Mouse (Mus musculus) layer of hippocampus, adult 18-20 months (tissue): ENCODE measurements at regions not wholly inside any gene's neighbourhood (a gene's known extent, or its start where the extent isn't known, plus 50 kb on each side); places are given as distances from the start of the nearest gene placed in this dataset.

Experiments
- DNase-seq, 2 experiments: peaks; one replicate each; pipeline ENCODE4 v3.0.0; 2022; ENCODE audit warnings: low spot score in 2 of 2

GRCm38 (mm10) chr13:28797617-28798475 is 155.7 kb downstream of the Sox4 start:
- no peak for DNase-seq

- no peak for DNase-seq
These were observed 158.2 kb downstream of the Sox4 start for GRCm38 (mm10) chr13:28795274-28795673.

- DNase-seq, result no peak
These were observed 159.0 kb downstream of the Sox4 start for GRCm38 (mm10) chr13:28794547-28794946.

GRCm38 (mm10) chr13:28793166-28793935 is 160.2 kb downstream of the Sox4 start:
- DNase-seq, result no peak

- no peak for DNase-seq
These were observed 160.9 kb downstream of the Sox4 start for GRCm38 (mm10) chr13:28792461-28793165.

GRCm38 (mm10) chr13:28790381-28790780 is 163.1 kb downstream of the Sox4 start:
- DNase-seq, result no peak

- no peak for DNase-seq
These were observed 166.2 kb downstream of the Sox4 start for GRCm38 (mm10) chr13:28787331-28787643.

GRCm38 (mm10) chr13:28786629-28787330 is 166.7 kb downstream of the Sox4 start:
- DNase-seq, result no peak

- no peak for DNase-seq
These were observed 170.8 kb downstream of the Sox4 start for GRCm38 (mm10) chr13:28782497-28783246.

GRCm38 (mm10) chr13:28782081-28782480 is 171.4 kb downstream of the Sox4 start:
- no peak for DNase-seq

- DNase-seq, result no peak
These were observed 171.9 kb downstream of the Sox4 start for GRCm38 (mm10) chr13:28781660-28782059.

GRCm38 (mm10) chr13:28780462-28780861 is 173.1 kb downstream of the Sox4 start:
- DNase-seq, result no peak

- no peak for DNase-seq
These were observed 178.2 kb downstream of the Sox4 start for GRCm38 (mm10) chr13:28775142-28775815.

- DNase-seq, result no peak
These were observed 178.9 kb downstream of the Sox4 start for GRCm38 (mm10) chr13:28774649-28775048.

- DNase-seq, result no peak
These were observed 180.0 kb downstream of the Sox4 start for GRCm38 (mm10) chr13:28773466-28773865.

- DNase-seq, result no peak
These were observed 183.0 kb downstream of the Sox4 start for GRCm38 (mm10) chr13:28770531-28770930.

- no peak for DNase-seq
These were observed 183.5 kb downstream of the Sox4 start for GRCm38 (mm10) chr13:28770018-28770417.

- DNase-seq, result no peak
These were observed 184.6 kb downstream of the Sox4 start for GRCm38 (mm10) chr13:28768717-28769426.

- DNase-seq, result no peak
These were observed 191.0 kb downstream of the Sox4 start for GRCm38 (mm10) chr13:28762555-28762954.
